Mouse (Mus musculus): ENCODE data around the gene Aste1. TPM values are rescaled to one million over a fixed set of nuclear protein-coding genes. Genes with fewer than 3 reads are reported as not detected.

Aste1 gene
- polyA plus RNA-seq, 1 experiment from 2014 or later: 15.6 TPM

DNA sequence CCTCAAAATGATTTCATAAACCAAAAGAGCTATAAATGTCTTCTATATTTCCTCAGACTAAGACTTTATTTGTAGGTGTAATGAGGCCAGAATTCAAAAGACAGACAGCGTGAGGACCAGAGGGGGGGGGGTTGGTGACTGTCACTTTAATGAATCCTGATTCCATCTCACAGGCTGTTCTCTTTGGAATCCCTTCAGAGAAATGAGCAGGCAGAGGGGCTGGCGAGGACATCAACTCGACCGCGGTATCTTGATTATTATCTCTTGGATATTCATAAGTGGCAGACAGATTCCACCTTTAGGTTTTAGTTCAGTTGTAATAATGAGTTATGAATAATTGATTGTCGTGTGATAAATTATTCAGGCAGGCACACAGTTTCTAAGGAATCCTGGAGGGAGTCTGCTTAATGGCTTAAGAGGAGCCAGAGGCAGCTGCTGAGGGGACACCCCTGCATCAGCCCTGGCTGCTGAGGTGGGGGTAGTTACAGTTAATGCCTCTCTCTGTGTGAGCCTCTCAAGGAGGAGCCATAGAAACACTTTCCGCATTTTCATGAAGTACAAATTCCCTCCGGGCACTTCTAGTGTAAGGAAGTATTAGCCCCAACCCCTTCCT is 15.6 kb upstream of the Aste1 start:
- no peak for ATAC-seq (replicated peaks; ENCODE audit: insufficient number of reproducible peaks, insufficient read depth, low FRiP score, low read depth)
- Histone ChIP-seq H3K27me3 (no peaks in the 10 kb centered on the region), H3K4me2 (no peak overlapping the region), H3K9ac (no peak overlapping the region), H3K4me1 (replicated peaks) (no peaks in the 10 kb centered on the region), H3K9me3 (replicated peaks) (no peaks in the 10 kb centered on the region), H3K4me3 (no peak overlapping the region), H3K27ac (no peak overlapping the region), H3K36me3 (no peaks in the 10 kb centered on the region)
- 72% methylated on average over 8 of the region's 8 CpGs for WGBS

DNA sequence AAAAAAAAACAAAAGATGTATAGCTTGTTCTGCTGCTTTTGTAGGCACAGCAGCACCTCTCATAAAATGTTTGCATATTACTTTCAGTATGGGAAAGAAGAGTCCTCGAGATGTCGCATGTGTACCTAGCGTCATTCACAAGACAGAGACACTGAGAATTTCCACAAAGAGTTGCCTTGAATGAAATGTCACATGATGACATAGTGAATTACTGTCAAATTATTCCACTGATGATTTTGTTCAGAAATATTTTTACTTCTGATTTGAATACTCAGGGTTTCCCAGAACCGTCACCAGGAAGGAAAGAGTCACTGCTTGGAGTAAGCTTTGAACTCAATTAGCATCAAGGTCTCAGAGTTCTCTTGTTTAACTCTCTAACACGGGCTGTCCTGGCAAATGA is 7.8 kb upstream of the Aste1 start:
- Histone ChIP-seq H3K4me1 (replicated peaks) (no peaks in the 10 kb centered on the region), H3K4me3 (no peak overlapping the region), H3K9ac (no peak overlapping the region), H3K36me3 (no peaks in the 10 kb centered on the region), H3K27me3 (no peaks in the 10 kb centered on the region), H3K9me3 (replicated peaks) (no peaks in the 10 kb centered on the region), H3K27ac (no peak overlapping the region), H3K4me2 (no peak overlapping the region)
- ATAC-seq (replicated peaks; ENCODE audit: insufficient number of reproducible peaks, insufficient read depth, low FRiP score, low read depth): no peak
- 76% methylated on average over 5 of the region's 5 CpGs for WGBS

DNA sequence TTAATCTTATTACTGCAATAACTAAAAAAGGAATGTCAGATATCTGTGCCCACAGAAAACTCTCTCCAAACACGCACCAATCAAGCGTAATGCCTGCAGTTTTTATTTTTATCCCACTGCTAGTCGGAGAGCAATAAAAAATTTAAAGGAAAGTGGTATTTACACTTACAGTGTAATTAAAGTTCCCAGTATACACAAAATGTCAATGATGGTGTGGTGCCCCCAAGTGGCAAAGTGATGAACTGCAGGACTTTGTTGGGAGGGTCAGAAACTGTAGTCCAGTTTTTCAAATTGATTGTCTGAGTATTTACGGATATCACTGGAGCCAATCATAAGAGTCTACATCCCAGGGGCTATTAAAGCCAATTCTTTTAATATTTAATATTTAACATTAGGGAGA is 5.9 kb upstream of the Aste1 start:
- no peaks in the 10 kb centered on the region for H3K36me3 ChIP-seq
- H3K9me3 ChIP-seq (replicated peaks): no peaks in the 10 kb centered on the region
- no peak for ATAC-seq (replicated peaks; ENCODE audit: insufficient number of reproducible peaks, insufficient read depth, low FRiP score, low read depth)
- WGBS: 13% methylated on average over 4 of the region's 4 CpGs
- no peak overlapping the region for H3K4me2 ChIP-seq
- peaks cover 4% of the 10 kb centered on the region; the same call in 1 of the 2 replicates for H3K27me3 ChIP-seq
- no peak overlapping the region for H3K27ac ChIP-seq
- no peak overlapping the region for H3K4me3 ChIP-seq
- H3K4me1 ChIP-seq (replicated peaks): no peaks in the 10 kb centered on the region
- no peak overlapping the region for H3K9ac ChIP-seq

DNA sequence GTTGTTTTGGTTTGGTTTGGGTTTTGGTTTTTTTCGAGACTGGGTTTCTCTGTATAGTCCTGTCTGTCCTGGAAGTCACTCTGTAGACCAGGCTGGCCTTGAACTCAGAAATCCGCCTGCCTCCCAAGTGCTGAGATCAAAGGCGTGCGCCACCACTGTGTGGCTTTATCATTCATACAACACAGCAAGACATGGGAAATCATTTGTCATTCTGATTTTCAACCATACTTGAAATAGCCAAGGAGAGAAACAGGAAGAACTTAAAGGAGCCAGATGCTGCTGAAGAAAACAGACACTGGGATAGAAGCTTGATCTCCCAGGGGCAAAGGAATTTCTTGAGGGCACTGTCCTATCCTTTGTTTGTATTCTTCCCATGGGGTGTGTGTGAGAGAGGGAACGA is 4.6 kb upstream of the Aste1 start:
- H3K9ac ChIP-seq: no peak overlapping the region
- 62% methylated on average over 4 of the region's 5 CpGs for WGBS
- ATAC-seq (replicated peaks; ENCODE audit: insufficient number of reproducible peaks, insufficient read depth, low FRiP score, low read depth): no peak
- no peak overlapping the region for H3K4me3 ChIP-seq
- no peak overlapping the region for H3K4me2 ChIP-seq
- H3K9me3 ChIP-seq (replicated peaks): no peaks in the 10 kb centered on the region
- 0 out of 2 replicates have a peak, but pooled peaks cover 4% of the 10 kb centered on the region for H3K4me1 ChIP-seq (replicated peaks)
- H3K36me3 ChIP-seq: no peaks in the 10 kb centered on the region
- no peak overlapping the region for H3K27ac ChIP-seq
- H3K27me3 ChIP-seq: peaks cover 4% of the 10 kb centered on the region; the same call in 1 of the 2 replicates

DNA sequence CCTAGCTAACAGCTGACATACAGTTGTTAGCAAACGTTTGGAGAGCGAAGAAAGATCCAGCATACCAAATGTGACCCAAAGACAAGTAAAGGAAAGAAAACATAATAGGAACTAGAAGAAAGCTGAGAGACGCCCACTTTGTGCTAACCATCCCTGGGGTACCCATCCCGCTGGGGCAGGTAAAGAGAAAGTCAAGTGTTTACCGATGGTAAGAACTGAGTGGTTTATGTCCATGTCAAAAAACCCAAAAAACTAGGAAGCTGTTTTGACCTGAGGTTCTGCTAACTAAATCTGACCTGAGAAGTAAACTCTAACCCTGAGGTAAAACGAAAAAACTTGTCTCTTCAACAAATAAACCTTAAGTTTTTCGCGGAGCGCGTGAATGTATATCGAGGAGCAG is 472 bp upstream of the Aste1 start:
- peak overlapping the region; percentile 77 for H3K4me2 ChIP-seq
- peaks cover 33% of the 10 kb centered on the region for H3K4me1 ChIP-seq (replicated peaks)
- peak overlapping the region; percentile 37 for H3K9ac ChIP-seq
- peak overlapping the region; percentile 76 for H3K4me3 ChIP-seq
- ATAC-seq (replicated peaks; ENCODE audit: insufficient number of reproducible peaks, insufficient read depth, low FRiP score, low read depth): no peak
- 13% methylated on average over 11 of the region's 11 CpGs for WGBS
- no peaks in the 10 kb centered on the region for H3K9me3 ChIP-seq (replicated peaks)
- H3K27me3 ChIP-seq: peaks cover 4% of the 10 kb centered on the region; the same call in 1 of the 2 replicates
- peaks cover 21% of the 10 kb centered on the region for H3K36me3 ChIP-seq
- H3K27ac ChIP-seq: no peak overlapping the region

DNA sequence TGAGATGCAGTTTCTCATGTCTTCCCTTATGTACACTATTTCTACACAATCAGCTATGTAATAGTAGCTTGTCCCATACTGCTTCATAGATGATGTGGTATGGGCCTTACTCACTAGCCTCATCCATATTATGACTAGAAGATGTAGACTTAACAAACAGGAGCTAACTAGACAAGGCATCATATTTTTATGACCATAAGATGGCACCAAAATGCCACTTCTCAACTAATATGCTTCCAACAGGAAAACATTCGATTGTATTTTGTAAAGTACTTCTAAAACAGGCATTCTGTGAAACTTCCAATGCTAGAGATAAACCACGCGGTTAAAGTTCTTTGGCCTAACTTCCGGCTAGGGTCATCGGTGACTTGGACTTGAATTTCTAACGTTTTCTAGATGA is 13.4 kb downstream of the Aste1 start:
- peaks cover 39% of the 10 kb centered on the region for H3K36me3 ChIP-seq
- 86% methylated on average over 6 of the region's 6 CpGs for WGBS

DNA sequence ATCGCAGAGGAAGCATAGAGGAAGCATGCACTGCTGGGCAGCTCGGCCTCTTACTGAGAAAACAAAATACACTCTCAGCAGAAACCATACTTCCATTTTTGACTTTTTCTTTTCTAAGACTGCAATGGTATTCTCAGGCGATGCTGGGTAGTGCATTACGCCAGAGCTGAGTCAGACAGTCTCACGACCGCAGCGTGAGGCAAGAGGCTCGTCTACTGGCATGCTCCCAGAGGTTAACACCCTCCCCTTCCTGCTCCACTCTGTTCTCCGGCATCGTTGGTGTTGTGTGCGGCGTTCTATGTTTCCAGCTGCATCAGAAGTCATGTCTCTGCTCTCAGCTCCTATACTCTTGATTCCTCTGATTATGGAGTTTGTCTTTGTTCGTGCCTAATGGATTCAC is 63.8 kb downstream of the Aste1 start:
- Histone ChIP-seq H3K4me1 (replicated peaks) (no peaks in the 10 kb centered on the region), H3K27me3 (no peaks in the 10 kb centered on the region), H3K9ac (no peak overlapping the region), H3K27ac (no peak overlapping the region), H3K4me2 (no peak overlapping the region), H3K4me3 (no peak overlapping the region), H3K36me3 (peaks cover 34% of the 10 kb centered on the region), H3K9me3 (replicated peaks) (no peaks in the 10 kb centered on the region)
- no peak for ATAC-seq (replicated peaks; ENCODE audit: insufficient number of reproducible peaks, insufficient read depth, low FRiP score, low read depth)
- WGBS: 88% methylated on average over 13 of the region's 13 CpGs

More for the DNA sequence above, 13.4 kb downstream of the Aste1 start:
- no peak overlapping the region for H3K9ac ChIP-seq
- H3K4me2 ChIP-seq: no peak overlapping the region
- H3K27ac ChIP-seq: no peak overlapping the region
- H3K4me3 ChIP-seq: no peak overlapping the region
- H3K27me3 ChIP-seq: no peaks in the 10 kb centered on the region
- no peak for ATAC-seq (replicated peaks; ENCODE audit: insufficient number of reproducible peaks, insufficient read depth, low FRiP score, low read depth)
- no peaks in the 10 kb centered on the region for H3K9me3 ChIP-seq (replicated peaks)
- no peaks in the 10 kb centered on the region for H3K4me1 ChIP-seq (replicated peaks)

DNA sequence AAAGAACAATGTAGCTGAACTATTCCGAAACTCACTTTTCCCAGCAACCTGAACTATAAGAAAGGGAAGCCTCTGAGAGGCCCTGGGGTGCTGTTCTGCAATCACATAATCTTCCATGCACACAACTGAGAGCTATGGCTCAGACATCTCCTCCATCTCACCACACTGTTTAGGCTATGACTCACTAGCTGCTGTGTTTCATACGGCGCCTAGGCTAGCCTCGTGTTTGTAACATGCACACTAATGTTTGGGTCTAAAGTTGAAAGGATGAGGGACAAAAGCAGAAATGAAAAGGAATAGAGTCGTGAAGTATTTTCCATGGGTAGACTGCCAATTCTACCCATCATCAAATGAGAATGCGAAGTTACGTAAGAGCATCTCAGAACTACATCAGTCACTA is 66.3 kb downstream of the Aste1 start:
- WGBS: 89% methylated on average over 7 of the region's 7 CpGs
- H3K36me3 ChIP-seq: peaks cover 34% of the 10 kb centered on the region
- H3K27ac ChIP-seq: no peak overlapping the region
- no peaks in the 10 kb centered on the region for H3K9me3 ChIP-seq (replicated peaks)
- H3K9ac ChIP-seq: no peak overlapping the region
- H3K4me3 ChIP-seq: no peak overlapping the region
- no peak for ATAC-seq (replicated peaks; ENCODE audit: insufficient number of reproducible peaks, insufficient read depth, low FRiP score, low read depth)
- H3K4me2 ChIP-seq: no peak overlapping the region
- no peaks in the 10 kb centered on the region for H3K27me3 ChIP-seq
- no peaks in the 10 kb centered on the region for H3K4me1 ChIP-seq (replicated peaks)

Other genes starting within 250 kb of the Aste1 start
- 0.15 and 0.33 TPM in 2 replicates for gene Nek11, start 132 bp downstream of the Aste1 start, polyA plus RNA-seq (2015; fragmentation: Nextera tagmentation; extraction: Ambion mirVana)
- gene Atp2c1, start 131.9 kb downstream of the Aste1 start, polyA plus RNA-seq (2015; fragmentation: Nextera tagmentation; extraction: Ambion mirVana): 47.9 and 49.6 TPM in 2 replicates
- 12.3 and 15.4 TPM in 2 replicates for gene Pik3r4, start 247.6 kb downstream of the Aste1 start, polyA plus RNA-seq (2015; fragmentation: Nextera tagmentation; extraction: Ambion mirVana)

All from heart, embryonic 15.5 days (tissue).